Mouse (Mus musculus): ENCODE data around the gene Csmd2. TPM values are rescaled to one million over a fixed set of nuclear protein-coding genes. Genes with fewer than 3 reads are reported as not detected.

Csmd2 gene
- polyA plus RNA-seq (2012; rRNA removed; ENCODE audit: low replicate concordance), result 0.16 and 0.22 TPM in 2 replicates

GRCm38 (mm10) chr4:127987784-127988455 lies at the start of gene Csmd2:
Gene Csmd2 (plus strand): TSS chr4:127987857.

GRCm38 (mm10) chr4:127970901-127971868 lies 16.5 kb upstream of the Csmd2 start, which contains the start of gene CK137956:
Gene CK137956 (minus strand): TSS chr4:127970951.

GRCm38 (mm10) chr4:128260907-128261560 lies 273.4 kb downstream of the Csmd2 start, which contains the start of gene Hmgb4:
Gene Hmgb4 (minus strand): TSS chr4:128260957.

GRCm38 (mm10) chr4:128609925-128610402 lies 622.3 kb downstream of the Csmd2 start, which contains the start of gene Zscan20:
Gene Zscan20 (minus strand): TSS chr4:128610098.

Other genes with a start within 250 kb of the Csmd2 start
- gene CK137956, start 16.9 kb upstream of the Csmd2 start, polyA plus RNA-seq (2012; rRNA removed; ENCODE audit: low replicate concordance), result not detected in 2 replicates